Mouse (Mus musculus) forebrain, postnatal 0 days (tissue): ENCODE measurements at regions not wholly inside any gene's neighbourhood (a gene's known extent, or its start where the extent isn't known, plus 50 kb on each side); places are given as distances from the start of the nearest gene placed in this dataset.
A peak's percentile ranks its signal among the peaks of the same experiment; 100 is the strongest.

Source experiments
- ATAC-seq: fragments of 200-750 bp; cut with Nextera tagmentation; 2 replicates; pipeline ENCODE4 v1.8.0; 2017; ENCODE audit warnings: mild to moderate bottlenecking, moderate library complexity
- DNase-seq: peaks from one replicate; pipeline ENCODE4 v3.0.0-alpha.2; 2015
- H3K27ac ChIP-seq: fragments of 300-500 bp; sonication (generic); 2 replicates; pipeline ENCODE4 v1.5.1; 2014; ENCODE audit warnings: low read depth, mild to moderate bottlenecking, antibody characterized with exemption, low read length, moderate library complexity, mixed read lengths
- H3K27me3 ChIP-seq: fragments of 300-500 bp; sonication (generic); 2 replicates; pipeline ENCODE4 v1.6.1; 2014; ENCODE audit warnings: mild to moderate bottlenecking, low read length, mixed read lengths; ENCODE audit not compliant: insufficient read depth
- H3K36me3 ChIP-seq: fragments of 300-500 bp; sonication (generic); 2 replicates; pipeline ENCODE4 v1.6.1; 2014; ENCODE audit warnings: mild to moderate bottlenecking, moderate library complexity; ENCODE audit not compliant: insufficient read depth
- H3K4me1 ChIP-seq: fragments of 300-500 bp; sonication (generic); 2 replicates; pipeline ENCODE4 v1.6.1; 2014; ENCODE audit warnings: antibody characterized with exemption; ENCODE audit not compliant: insufficient read depth
- H3K4me2 ChIP-seq: fragments of 300-500 bp; sonication (generic); 2 replicates; pipeline ENCODE4 v1.6.1; 2014; ENCODE audit warnings: low read depth, mild to moderate bottlenecking, moderate library complexity
- H3K4me3 ChIP-seq: fragments of 300-500 bp; sonication (generic); 2 replicates; pipeline ENCODE4 v1.5.1; 2014; ENCODE audit warnings: low read depth, low read length, mixed read lengths
- H3K9ac ChIP-seq: fragments of 300-500 bp; sonication (generic); 2 replicates; pipeline ENCODE4 v1.6.1; 2014; ENCODE audit warnings: mild to moderate bottlenecking
- H3K9me3 ChIP-seq: fragments of 300-500 bp; sonication (generic); 2 replicates; pipeline ENCODE4 v1.6.1; 2016; ENCODE audit warnings: low read length
- CTCF ChIP-seq: sonication (generic); IDR thresholded peaks from 2 replicates; pipeline ENCODE4 v1.5.1; 2016; ENCODE audit warnings: antibody characterized with exemption, control low read depth, low read depth
- WGBS: fragments of 180-500 bp; shearing (Covaris S2); extraction: QIAGEN DNeasy Blood & Tissue Kit; methylation state at CpG from one replicate; pipeline ENCODE4 v1.1.7; 2014; 5-methylcytosine and 5-hydroxymethylcytosine counted together

GRCm38 (mm10) chr7:137851061-137851460 lies 413.6 kb downstream of the Glrx3 start:
- WGBS: 15% methylated on average over 4 of the region's 4 CpGs

GRCm38 (mm10) chr7:137859681-137860080 lies 422.3 kb downstream of the Glrx3 start:
- Histone ChIP-seq H3K9ac (no peak overlapping the region), H3K36me3 (no peaks in the 10 kb centered on the region), H3K9me3 (no peaks in the 10 kb centered on the region), H3K4me3 (no peak overlapping the region), H3K4me2 (no peak overlapping the region), H3K27me3 (no peaks in the 10 kb centered on the region), H3K4me1 (peaks cover 1% of the 10 kb centered on the region; the same call in 1 of the 2 replicates), H3K27ac (no peak overlapping the region)
- WGBS: 71% methylated on average over 3 of the region's 3 CpGs
- TF ChIP-seq CTCF: no peak
- ATAC-seq (no peak), DNase-seq (no peak)

More at GRCm38 (mm10) chr7:137851061-137851460, 413.6 kb downstream of the Glrx3 start:
- Histone ChIP-seq H3K27me3 (no peaks in the 10 kb centered on the region), H3K4me3 (no peak overlapping the region), H3K27ac (no peak overlapping the region), H3K9me3 (no peaks in the 10 kb centered on the region), H3K4me2 (no peak overlapping the region), H3K9ac (no peak overlapping the region), H3K36me3 (no peaks in the 10 kb centered on the region), H3K4me1 (no peaks in the 10 kb centered on the region)
- no peak for DNase-seq
- TF ChIP-seq CTCF: no peak
- ATAC-seq: no peak

GRCm38 (mm10) chr7:137860520-137860919 lies 423.1 kb downstream of the Glrx3 start:
- WGBS: 85% methylated on average over 8 of the region's 8 CpGs
- DNase-seq (no peak), ATAC-seq (no peak)
- H3K4me1 ChIP-seq: peaks cover 7% of the 10 kb centered on the region; the same call in 1 of the 2 replicates
- no peak for TF ChIP-seq CTCF
- no peak overlapping the region for H3K9ac ChIP-seq
- H3K36me3 ChIP-seq: no peaks in the 10 kb centered on the region
- H3K9me3 ChIP-seq: no peaks in the 10 kb centered on the region
- H3K27me3 ChIP-seq: no peaks in the 10 kb centered on the region
- no peak overlapping the region for H3K4me2 ChIP-seq
- no peak overlapping the region for H3K4me3 ChIP-seq
- H3K27ac ChIP-seq: no peak overlapping the region

- no peak for TF ChIP-seq CTCF
- no peak overlapping the region for H3K4me2 ChIP-seq
- H3K9ac ChIP-seq: no peak overlapping the region
- H3K9me3 ChIP-seq: no peaks in the 10 kb centered on the region
- H3K27ac ChIP-seq: no peak overlapping the region
- WGBS: 37% methylated on average over 4 of the region's 4 CpGs
- no peaks in the 10 kb centered on the region for H3K36me3 ChIP-seq
- peaks cover 7% of the 10 kb centered on the region; the same call in 1 of the 2 replicates for H3K4me1 ChIP-seq
- ATAC-seq: peak; percentile 73
- H3K4me3 ChIP-seq: no peak overlapping the region
- DNase-seq: peak; percentile 62
- H3K27me3 ChIP-seq: no peaks in the 10 kb centered on the region
These were observed 427.5 kb downstream of the Glrx3 start for GRCm38 (mm10) chr7:137864912-137865311.

GRCm38 (mm10) chr7:137865457-137865856 lies 428.0 kb downstream of the Glrx3 start:
- Histone ChIP-seq H3K36me3 (no peaks in the 10 kb centered on the region), H3K4me2 (no peak overlapping the region), H3K4me1 (peaks cover 7% of the 10 kb centered on the region; the same call in 1 of the 2 replicates), H3K27ac (no peak overlapping the region), H3K9ac (no peak overlapping the region), H3K27me3 (no peaks in the 10 kb centered on the region), H3K9me3 (no peaks in the 10 kb centered on the region), H3K4me3 (no peak overlapping the region)
- no peak for DNase-seq
- ATAC-seq: no peak
- 43% methylated on average over 7 of the region's 7 CpGs for WGBS
- no peak for TF ChIP-seq CTCF

- 58% methylated on average over 6 of the region's 6 CpGs for WGBS
- Histone ChIP-seq H3K9ac (no peak overlapping the region), H3K27ac (no peak overlapping the region), H3K4me2 (no peak overlapping the region), H3K27me3 (no peaks in the 10 kb centered on the region), H3K9me3 (no peaks in the 10 kb centered on the region), H3K4me3 (no peak overlapping the region), H3K36me3 (no peaks in the 10 kb centered on the region), H3K4me1 (peaks cover 7% of the 10 kb centered on the region; the same call in 1 of the 2 replicates)
- no peak for ATAC-seq
- DNase-seq: no peak
- TF ChIP-seq CTCF: no peak
These were observed 429.5 kb downstream of the Glrx3 start for GRCm38 (mm10) chr7:137866880-137867279.

- no peak overlapping the region for H3K4me3 ChIP-seq
- no peaks in the 10 kb centered on the region for H3K9me3 ChIP-seq
- H3K27ac ChIP-seq: no peak overlapping the region
- ATAC-seq: no peak
- no peak for TF ChIP-seq CTCF
- DNase-seq: no peak
- 79% methylated on average over 3 of the region's 3 CpGs for whole genome bisulfite sequencing
- no peaks in the 10 kb centered on the region for H3K27me3 ChIP-seq
- peaks cover 7% of the 10 kb centered on the region; the same call in 1 of the 2 replicates for H3K4me1 ChIP-seq
- H3K36me3 ChIP-seq: no peaks in the 10 kb centered on the region
- no peak overlapping the region for H3K9ac ChIP-seq
- H3K4me2 ChIP-seq: no peak overlapping the region
These were observed 431.1 kb downstream of the Glrx3 start for GRCm38 (mm10) chr7:137868501-137868900.
